Mouse (Mus musculus): ENCODE data around the gene Ehbp1. TPM values are rescaled to one million over a fixed set of nuclear protein-coding genes. Genes with fewer than 3 reads are reported as not detected.

Gene Ehbp1
- polyA plus RNA-seq, 1 experiment from 2014 or later, result 3.9 TPM

GRCm38 (mm10) chr11:22178569-22178968, 163.5 kb downstream of the Ehbp1 start:
- DNase-seq (ENCODE audit: low spot score) (no peak), ATAC-seq (replicated peaks; ENCODE audit: low FRiP score, low read depth) (no peak)
- Histone ChIP-seq H3K27me3 (ENCODE audit: insufficient read depth, low read length) (no peaks in the 10 kb centered on the region), H3K36me3 (ENCODE audit: insufficient read depth, low read length) (no peaks in the 10 kb centered on the region), H3K27ac (no peak overlapping the region), H3K4me3 (replicated peaks; ENCODE audit: low read depth, low read length) (no peak overlapping the region), H3K4me1 (replicated peaks; ENCODE audit: insufficient read depth, low read length) (no peaks in the 10 kb centered on the region), H3K9ac (ENCODE audit: low read depth, low read length) (no peak overlapping the region), H3K4me2 (ENCODE audit: low read length) (no peak overlapping the region), H3K9me3 (replicated peaks; ENCODE audit: low read length) (no peaks in the 10 kb centered on the region)
- 78% methylated on average over 1 of the region's 1 CpGs for WGBS
- no peak for TF ChIP-seq CTCF (IDR thresholded peaks at IDR 0.05; ENCODE audit: low read depth)

GRCm38 (mm10) chr11:22174311-22174710, 167.8 kb downstream of the Ehbp1 start:
- WGBS, result 91% methylated on average over 3 of the region's 3 CpGs
- H3K36me3 ChIP-seq (ENCODE audit: insufficient read depth, low read length), result no peaks in the 10 kb centered on the region
- no peak overlapping the region for H3K4me3 ChIP-seq (replicated peaks; ENCODE audit: low read depth, low read length)
- H3K9me3 ChIP-seq (replicated peaks; ENCODE audit: low read length), result no peaks in the 10 kb centered on the region
- ATAC-seq (replicated peaks; ENCODE audit: low FRiP score, low read depth) (no peak), DNase-seq (ENCODE audit: low spot score) (no peak)
- TF ChIP-seq CTCF (IDR thresholded peaks at IDR 0.05; ENCODE audit: low read depth), result no peak
- no peak overlapping the region for H3K27ac ChIP-seq
- no peak overlapping the region for H3K4me2 ChIP-seq (ENCODE audit: low read length)
- H3K27me3 ChIP-seq (ENCODE audit: insufficient read depth, low read length), result no peaks in the 10 kb centered on the region
- H3K4me1 ChIP-seq (replicated peaks; ENCODE audit: insufficient read depth, low read length), result no peaks in the 10 kb centered on the region
- no peak overlapping the region for H3K9ac ChIP-seq (ENCODE audit: low read depth, low read length)

GRCm38 (mm10) chr11:22170962-22171638, 171.0 kb downstream of the Ehbp1 start:
- 92% methylated on average over 6 of the region's 6 CpGs for WGBS
- DNase-seq (ENCODE audit: low spot score), result no peak
- Histone ChIP-seq H3K9me3 (replicated peaks; ENCODE audit: low read length) (no peaks in the 10 kb centered on the region), H3K4me3 (replicated peaks; ENCODE audit: low read depth, low read length) (no peak overlapping the region), H3K27me3 (ENCODE audit: insufficient read depth, low read length) (no peaks in the 10 kb centered on the region), H3K9ac (ENCODE audit: low read depth, low read length) (no peak overlapping the region), H3K27ac (no peak overlapping the region), H3K36me3 (ENCODE audit: insufficient read depth, low read length) (peaks cover 6% of the 10 kb centered on the region; the same call in 1 of the 2 replicates), H3K4me1 (replicated peaks; ENCODE audit: insufficient read depth, low read length) (no peaks in the 10 kb centered on the region), H3K4me2 (ENCODE audit: low read length) (no peak overlapping the region)
- no peak for TF ChIP-seq CTCF (IDR thresholded peaks at IDR 0.05; ENCODE audit: low read depth)
- no peak for ATAC-seq (replicated peaks; ENCODE audit: low FRiP score, low read depth)

GRCm38 (mm10) chr11:22157882-22158281, 184.2 kb downstream of the Ehbp1 start:
- no peak overlapping the region for H3K9ac ChIP-seq (ENCODE audit: low read depth, low read length)
- H3K9me3 ChIP-seq (replicated peaks; ENCODE audit: low read length), result no peaks in the 10 kb centered on the region
- DNase-seq (ENCODE audit: low spot score) (no peak), ATAC-seq (replicated peaks; ENCODE audit: low FRiP score, low read depth) (no peak)
- H3K27me3 ChIP-seq (ENCODE audit: insufficient read depth, low read length), result no peaks in the 10 kb centered on the region
- H3K27ac ChIP-seq, result no peak overlapping the region
- WGBS, result 97% methylated on average over 4 of the region's 4 CpGs
- H3K4me3 ChIP-seq (replicated peaks; ENCODE audit: low read depth, low read length), result no peak overlapping the region
- no peak overlapping the region for H3K4me2 ChIP-seq (ENCODE audit: low read length)
- no peak for TF ChIP-seq CTCF (IDR thresholded peaks at IDR 0.05; ENCODE audit: low read depth)
- no peaks in the 10 kb centered on the region for H3K4me1 ChIP-seq (replicated peaks; ENCODE audit: insufficient read depth, low read length)
- H3K36me3 ChIP-seq (ENCODE audit: insufficient read depth, low read length), result no peaks in the 10 kb centered on the region

- Histone ChIP-seq H3K9ac (ENCODE audit: low read depth, low read length) (no peak overlapping the region), H3K4me3 (replicated peaks; ENCODE audit: low read depth, low read length) (no peak overlapping the region), H3K4me2 (ENCODE audit: low read length) (no peak overlapping the region), H3K36me3 (ENCODE audit: insufficient read depth, low read length) (no peaks in the 10 kb centered on the region), H3K27ac (no peak overlapping the region), H3K27me3 (ENCODE audit: insufficient read depth, low read length) (no peaks in the 10 kb centered on the region), H3K9me3 (replicated peaks; ENCODE audit: low read length) (no peaks in the 10 kb centered on the region), H3K4me1 (replicated peaks; ENCODE audit: insufficient read depth, low read length) (no peaks in the 10 kb centered on the region)
- no peak for ATAC-seq (replicated peaks; ENCODE audit: low FRiP score, low read depth)
- DNase-seq (ENCODE audit: low spot score), result no peak
- WGBS, result 80% methylated on average over 2 of the region's 2 CpGs
- no peak for TF ChIP-seq CTCF (IDR thresholded peaks at IDR 0.05; ENCODE audit: low read depth)
Observed at GRCm38 (mm10) chr11:22156182-22156581, 185.9 kb downstream of the Ehbp1 start.

- Histone ChIP-seq H3K4me1 (replicated peaks; ENCODE audit: insufficient read depth, low read length) (no peaks in the 10 kb centered on the region), H3K9ac (ENCODE audit: low read depth, low read length) (no peak overlapping the region), H3K9me3 (replicated peaks; ENCODE audit: low read length) (no peaks in the 10 kb centered on the region), H3K4me2 (ENCODE audit: low read length) (no peak overlapping the region), H3K36me3 (ENCODE audit: insufficient read depth, low read length) (no peaks in the 10 kb centered on the region), H3K4me3 (replicated peaks; ENCODE audit: low read depth, low read length) (no peak overlapping the region), H3K27ac (no peak overlapping the region), H3K27me3 (ENCODE audit: insufficient read depth, low read length) (no peaks in the 10 kb centered on the region)
- WGBS, result 57% methylated on average over 3 of the region's 3 CpGs
- ATAC-seq (replicated peaks; ENCODE audit: low FRiP score, low read depth) (no peak), DNase-seq (ENCODE audit: low spot score) (peak; percentile 47)
- no peak for TF ChIP-seq CTCF (IDR thresholded peaks at IDR 0.05; ENCODE audit: low read depth)
Observed at GRCm38 (mm10) chr11:22155366-22156095, 186.6 kb downstream of the Ehbp1 start.

Measured in kidney, postnatal 0 days (tissue).